Mouse (Mus musculus): ENCODE measurements around the gene Agfg2.
"Not testable (repeated sequence)": the region's sequence is repeated elsewhere in the genome, so short reads cannot be mapped to it uniquely, and the experiment has no call there.

Agfg2 gene

GRCm38 (mm10) chr5:137684294-137685123 lies at the start of gene Agfg2:
Gene Agfg2 (minus strand): TSS chr5:137684726.
- DNase-seq: peak; percentile 95 to 99

DNA sequence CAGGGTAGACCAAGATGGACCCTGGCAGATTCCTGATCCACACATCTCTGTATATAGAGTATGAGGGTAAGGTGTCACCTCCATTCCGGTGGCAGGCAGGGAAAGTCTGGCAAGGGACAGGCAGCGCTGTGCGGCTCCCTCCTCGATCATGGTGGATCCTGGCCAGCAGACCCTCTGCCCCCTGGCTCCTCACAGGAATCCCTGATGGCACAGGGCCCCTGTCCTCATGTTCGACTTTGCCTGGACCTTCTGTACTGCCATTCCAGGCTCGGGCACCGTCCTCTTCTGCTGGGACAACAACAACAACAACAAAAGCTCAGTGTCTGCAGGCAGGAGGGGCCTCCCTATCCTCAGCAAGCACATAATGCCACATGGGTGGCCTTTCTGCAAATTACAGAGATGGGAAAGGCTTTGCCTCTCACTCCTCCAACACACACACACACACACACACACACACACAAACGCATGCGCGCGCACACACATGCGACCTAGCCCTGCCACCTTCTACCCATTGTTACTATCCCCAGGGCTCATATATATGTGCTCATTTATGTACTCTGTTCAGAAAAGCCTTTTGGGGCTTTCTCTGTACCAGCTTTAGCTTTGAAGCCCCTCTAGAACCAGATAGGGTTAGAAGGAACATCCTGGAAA lies 49.2 kb upstream of the Agfg2 start:
- DNase-seq: no peak

DNA sequence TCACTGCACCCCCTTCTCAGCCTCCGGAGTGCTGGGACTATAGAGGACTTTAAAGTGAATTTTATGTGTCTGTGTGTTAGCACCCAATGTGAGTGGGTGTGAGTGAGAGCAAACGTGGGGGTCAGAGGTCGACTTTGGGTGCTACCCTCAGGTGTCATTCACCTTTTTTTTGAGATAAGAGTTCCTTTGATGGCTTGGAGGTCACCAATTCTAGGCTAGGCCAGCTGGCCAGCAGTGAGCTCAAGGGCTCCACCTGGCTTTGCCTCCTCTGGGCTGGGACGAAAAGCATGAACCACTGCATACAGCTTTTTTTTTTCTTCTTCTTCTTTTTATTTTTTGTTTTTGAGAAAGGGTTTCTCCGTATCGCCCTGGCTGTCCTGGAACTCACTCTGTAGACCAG lies 42.2 kb upstream of the Agfg2 start:
- DNase-seq: no peak

GRCm38 (mm10) chr5:137723840-137724239 lies 39.3 kb upstream of the Agfg2 start:
- no peak for DNase-seq

DNA sequence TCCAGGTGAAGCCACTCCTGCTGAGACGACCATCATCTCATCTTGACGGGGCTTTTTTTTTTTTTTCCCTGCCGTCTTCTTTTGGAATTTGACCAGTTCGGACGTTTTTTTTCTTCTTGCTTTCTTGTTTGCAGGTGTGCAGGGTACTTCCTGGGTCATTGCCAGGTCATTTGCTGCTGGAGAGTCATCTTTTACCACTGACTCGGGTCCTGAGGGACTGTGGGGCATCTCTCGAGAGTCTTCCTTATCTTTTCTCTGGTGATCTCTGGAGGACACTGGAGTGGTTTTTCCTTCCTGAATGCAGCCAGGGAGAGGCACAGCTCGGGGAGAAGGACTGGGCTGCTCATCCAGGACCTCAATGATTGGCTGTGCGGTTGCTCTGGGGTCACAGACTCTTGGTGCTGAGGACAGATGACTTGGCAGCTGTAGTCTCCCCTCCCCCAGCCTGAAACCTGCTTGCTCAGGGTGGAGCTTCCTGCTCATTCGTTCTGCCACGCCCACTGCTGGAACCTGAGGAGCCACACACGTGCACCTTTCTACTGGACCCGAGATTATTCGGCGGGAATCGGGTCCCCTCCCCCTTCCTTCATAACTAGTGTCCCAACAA lies 36.1 kb upstream of the Agfg2 start:
- not testable (repeated sequence) for DNase-seq

- no peak for DNase-seq
Observed at GRCm38 (mm10) chr5:137719088-137719487, 34.6 kb upstream of the Agfg2 start.

- DNase-seq: no peak
Observed at GRCm38 (mm10) chr5:137718020-137718790, 33.7 kb upstream of the Agfg2 start.

- no peak for DNase-seq
Observed at GRCm38 (mm10) chr5:137715685-137716084, 31.2 kb upstream of the Agfg2 start.

- no peak for DNase-seq
Observed at GRCm38 (mm10) chr5:137713454-137713853, 28.9 kb upstream of the Agfg2 start.

GRCm38 (mm10) chr5:137706913-137707633 lies 22.5 kb upstream of the Agfg2 start:
- DNase-seq: peak; percentile 76 to 87

DNA sequence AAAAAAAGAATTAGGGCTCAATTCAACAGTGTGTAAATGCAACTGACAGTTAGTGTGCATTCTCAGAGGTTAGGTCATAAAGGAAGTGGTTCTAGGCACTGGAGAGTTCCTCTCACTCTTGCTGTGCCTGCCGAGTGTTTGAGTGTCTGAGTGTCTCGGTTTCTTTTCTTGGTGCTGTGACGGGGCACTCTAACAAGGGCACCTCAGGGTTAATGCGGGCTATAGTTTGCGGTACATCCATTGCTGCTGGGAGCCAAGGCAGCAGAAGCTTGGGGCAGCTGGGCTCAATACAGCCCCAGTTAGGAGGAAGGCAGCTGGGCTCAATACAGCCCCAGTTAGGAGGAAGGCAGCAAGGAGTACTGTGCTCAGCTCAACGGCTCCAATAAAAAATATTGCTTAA lies 20.7 kb upstream of the Agfg2 start:
- DNase-seq: no peak

GRCm38 (mm10) chr5:137699850-137700249 lies 15.3 kb upstream of the Agfg2 start:
- DNase-seq: no peak

GRCm38 (mm10) chr5:137699080-137699479 lies 14.6 kb upstream of the Agfg2 start:
- DNase-seq: no peak

- no peak for DNase-seq
Observed at GRCm38 (mm10) chr5:137695930-137696329, 11.4 kb upstream of the Agfg2 start.

GRCm38 (mm10) chr5:137694796-137695195 lies 10.3 kb upstream of the Agfg2 start:
- no peak for DNase-seq

GRCm38 (mm10) chr5:137691881-137692280 lies 7.4 kb upstream of the Agfg2 start:
- no peak for DNase-seq

- no peak for DNase-seq
Observed at GRCm38 (mm10) chr5:137690531-137690930, 6.0 kb upstream of the Agfg2 start.

DNA sequence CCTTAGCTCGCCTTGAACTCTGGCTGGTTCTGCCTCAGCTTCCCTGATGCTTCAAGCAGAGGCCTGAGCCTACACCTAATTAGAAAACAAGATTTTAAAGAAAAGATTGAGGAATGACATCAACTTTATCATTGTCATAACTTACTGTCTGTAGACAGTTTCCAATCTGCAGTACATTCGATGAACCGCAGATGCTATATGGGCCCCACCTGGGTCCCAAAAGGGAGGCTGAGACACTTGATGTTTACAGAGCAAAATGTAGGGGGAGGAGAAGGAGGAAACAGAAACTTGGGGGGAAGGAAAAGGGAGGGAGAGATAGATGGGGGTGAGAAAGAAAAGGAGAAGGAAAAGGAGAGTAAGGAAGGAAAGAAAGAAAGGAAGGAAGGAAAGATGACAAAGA lies 5.4 kb upstream of the Agfg2 start:
- DNase-seq: no peak

DNA sequence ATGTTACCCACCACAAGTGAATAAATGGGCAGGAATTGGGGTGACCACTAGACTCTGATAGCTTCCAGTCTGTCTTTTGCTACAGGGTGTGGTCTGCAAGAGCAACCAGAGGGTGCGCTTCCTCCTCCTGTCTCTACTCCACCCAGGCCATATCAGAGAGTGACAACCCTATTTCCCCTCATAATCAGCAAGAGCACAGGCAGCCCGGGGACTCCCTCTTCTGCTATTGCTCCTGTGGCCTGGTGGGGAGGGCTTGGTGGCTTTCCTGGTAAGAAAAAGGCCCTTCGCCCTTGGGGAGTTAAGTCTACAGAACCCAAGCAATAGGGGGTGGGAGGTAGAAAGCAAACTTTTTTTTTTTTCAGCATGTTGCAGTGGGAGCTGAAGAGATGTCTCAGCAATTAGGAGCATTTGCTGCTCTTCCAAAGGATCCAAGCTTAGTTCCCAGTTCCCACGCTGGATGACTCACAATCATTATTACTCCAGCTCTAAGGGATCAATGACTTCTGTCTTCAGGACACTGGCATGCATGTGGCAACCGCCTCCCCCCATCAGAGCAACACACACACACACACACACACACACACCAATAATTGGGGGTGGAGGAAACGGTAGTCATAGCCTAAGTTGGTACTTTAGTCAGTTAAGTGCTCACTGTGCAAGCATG lies 1.7 kb upstream of the Agfg2 start:
- DNase-seq: no peak

GRCm38 (mm10) chr5:137685653-137686052 lies 1.1 kb upstream of the Agfg2 start:
- no peak for DNase-seq

GRCm38 (mm10) chr5:137683388-137684293 lies 885 bp downstream of the Agfg2 start:
- DNase-seq: no peak
